Mouse (Mus musculus) ES-Bruce4 (cell line): Measurements from ENCODE around the gene Ubqln4.
"Not testable (repeated sequence)": the region's sequence is repeated elsewhere in the genome, so short reads cannot be mapped to it uniquely, and the experiment has no call there.

Experiments used
- CTCF ChIP-seq: IDR thresholded peaks from one replicate; pipeline ENCODE4 v1.8.1; 2011; ENCODE audit warnings: low read depth, low read length
- POLR2A ChIP-seq: IDR thresholded peaks from one replicate; pipeline ENCODE4 v1.8.1; 2011; ENCODE audit warnings: low read length; ENCODE audit not compliant: insufficient read depth

- not testable (repeated sequence) for TF ChIP-seq CTCF, POLR2A
These were observed 43.0 kb downstream of the Ubqln4 start for GRCm38 (mm10) chr3:88596547-88596946.
